Mouse (Mus musculus) layer of hippocampus, adult 9-11 months (tissue): ENCODE results near the gene Lrp6.

ENCODE experiments used
- DNase-seq: peaks from one replicate; pipeline ENCODE4 v3.0.0; 2022

Gene Lrp6

GRCm38 (mm10) chr6:134567986-134568556 lies 1.3 kb upstream of the Lrp6 start:
- DNase-seq, result no peak

GRCm38 (mm10) chr6:134566248-134566817 lies 432 bp downstream of the Lrp6 start:
- no peak for DNase-seq

GRCm38 (mm10) chr6:134565606-134566247 lies 1.0 kb downstream of the Lrp6 start:
- no peak for DNase-seq

- DNase-seq, result no peak
These were observed 2.2 kb downstream of the Lrp6 start for GRCm38 (mm10) chr6:134564539-134564938.

- DNase-seq, result no peak
These were observed 7.1 kb downstream of the Lrp6 start for GRCm38 (mm10) chr6:134559635-134560034.

GRCm38 (mm10) chr6:134558546-134559129 lies 8.1 kb downstream of the Lrp6 start:
- DNase-seq, result no peak

GRCm38 (mm10) chr6:134557043-134557442 lies 9.7 kb downstream of the Lrp6 start:
- no peak for DNase-seq

GRCm38 (mm10) chr6:134556185-134556950 lies 10.4 kb downstream of the Lrp6 start:
- no peak for DNase-seq

- DNase-seq, result no peak
These were observed 11.6 kb downstream of the Lrp6 start for GRCm38 (mm10) chr6:134555178-134555577.

- no peak for DNase-seq
These were observed 12.5 kb downstream of the Lrp6 start for GRCm38 (mm10) chr6:134554230-134554629.

GRCm38 (mm10) chr6:134551007-134551406 lies 15.8 kb downstream of the Lrp6 start:
- no peak for DNase-seq

- no peak for DNase-seq
These were observed 16.4 kb downstream of the Lrp6 start for GRCm38 (mm10) chr6:134550396-134550795.

GRCm38 (mm10) chr6:134544843-134545242 lies 21.9 kb downstream of the Lrp6 start:
- no peak for DNase-seq

GRCm38 (mm10) chr6:134544093-134544492 lies 22.7 kb downstream of the Lrp6 start:
- DNase-seq, result no peak

GRCm38 (mm10) chr6:134543607-134544006 lies 23.2 kb downstream of the Lrp6 start:
- no peak for DNase-seq

- no peak for DNase-seq
These were observed 24.4 kb downstream of the Lrp6 start for GRCm38 (mm10) chr6:134542374-134542773.

- DNase-seq, result no peak
These were observed 26.6 kb downstream of the Lrp6 start for GRCm38 (mm10) chr6:134540161-134540560.

- DNase-seq, result no peak
These were observed 27.3 kb downstream of the Lrp6 start for GRCm38 (mm10) chr6:134539459-134539858.

- no peak for DNase-seq
These were observed 28.0 kb downstream of the Lrp6 start for GRCm38 (mm10) chr6:134538805-134539204.

- no peak for DNase-seq
These were observed 29.2 kb downstream of the Lrp6 start for GRCm38 (mm10) chr6:134537461-134538117.

- DNase-seq, result no peak
These were observed 31.6 kb downstream of the Lrp6 start for GRCm38 (mm10) chr6:134535169-134535568.

GRCm38 (mm10) chr6:134533021-134533420 lies 33.7 kb downstream of the Lrp6 start:
- no peak for DNase-seq

GRCm38 (mm10) chr6:134531950-134532349 lies 34.8 kb downstream of the Lrp6 start:
- DNase-seq, result no peak
